Mouse (Mus musculus) right cerebral cortex, adult 18-20 months (tissue): ENCODE measurements around the gene Cyth4.

ENCODE experiments used
- DNase-seq: peaks from one replicate; pipeline ENCODE4 v3.0.0; 2022; ENCODE audit warnings: mixed read lengths

Cyth4 gene

DNA sequence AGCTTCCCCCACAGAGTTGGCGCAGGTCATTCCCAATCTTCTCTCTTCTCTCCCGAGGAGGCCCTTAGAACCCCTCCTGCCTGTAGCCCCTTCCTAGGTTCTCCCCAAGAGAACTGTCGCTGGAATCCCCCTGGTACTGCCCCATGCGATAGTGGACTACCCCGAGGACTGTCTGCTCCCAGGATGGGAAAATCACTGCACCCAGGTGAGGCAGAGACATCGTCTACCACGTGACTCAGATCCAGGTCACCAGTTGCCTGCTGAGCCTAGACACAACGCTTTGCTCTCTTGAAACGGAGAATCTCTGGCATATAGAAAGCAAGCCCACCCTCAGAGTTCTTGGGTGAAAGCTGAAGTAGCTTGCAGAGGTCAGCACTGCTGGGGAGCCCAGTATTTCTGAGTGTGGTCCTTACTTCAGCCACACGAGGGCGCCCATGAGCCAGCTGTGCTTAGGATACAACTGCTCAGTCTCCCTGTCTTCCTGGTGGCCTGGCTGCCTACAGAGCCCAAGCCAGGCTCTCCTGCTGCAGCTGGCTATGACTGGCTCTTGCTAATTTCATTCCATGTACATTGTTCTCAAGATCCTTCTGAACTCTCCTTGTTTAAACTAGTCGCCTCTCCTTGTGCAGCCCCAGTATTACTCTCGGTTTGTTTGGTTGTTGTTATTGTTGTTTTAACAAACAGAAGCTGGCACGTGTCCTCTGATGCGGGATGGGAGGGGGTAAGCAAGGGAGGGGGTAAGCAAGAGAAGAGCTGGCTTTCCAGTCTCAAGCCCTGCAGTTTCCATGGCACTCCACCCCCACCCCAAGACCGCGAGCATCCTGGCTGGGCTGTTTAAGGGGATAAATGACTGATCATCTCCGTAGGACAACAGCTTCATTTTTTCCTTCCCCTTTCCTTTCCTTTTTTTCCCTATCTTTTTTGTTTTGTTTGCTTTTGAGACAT, 9.5 kb upstream of the Cyth4 start:
- peak; percentile 85 for DNase-seq

DNA sequence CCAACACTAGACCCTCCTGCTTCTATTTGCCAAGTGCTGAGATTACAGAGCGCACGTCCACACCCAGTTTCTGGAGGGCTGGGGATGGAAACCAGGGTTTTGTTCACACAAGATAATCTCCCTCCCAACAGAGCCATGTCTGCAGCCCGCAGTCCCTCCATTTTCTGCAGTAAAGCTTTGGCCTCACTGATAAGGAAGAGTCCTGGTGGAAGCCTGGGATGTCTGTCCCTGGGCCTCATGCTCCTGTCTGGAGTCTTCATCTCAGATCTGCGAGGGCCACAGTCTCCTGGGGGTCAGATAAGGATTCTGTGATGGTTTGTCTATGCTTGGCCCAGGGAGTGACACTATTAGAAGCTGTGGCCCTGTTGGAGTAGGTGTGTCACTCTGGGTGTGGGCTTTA, 8.8 kb upstream of the Cyth4 start:
- DNase-seq, result no peak

DNA sequence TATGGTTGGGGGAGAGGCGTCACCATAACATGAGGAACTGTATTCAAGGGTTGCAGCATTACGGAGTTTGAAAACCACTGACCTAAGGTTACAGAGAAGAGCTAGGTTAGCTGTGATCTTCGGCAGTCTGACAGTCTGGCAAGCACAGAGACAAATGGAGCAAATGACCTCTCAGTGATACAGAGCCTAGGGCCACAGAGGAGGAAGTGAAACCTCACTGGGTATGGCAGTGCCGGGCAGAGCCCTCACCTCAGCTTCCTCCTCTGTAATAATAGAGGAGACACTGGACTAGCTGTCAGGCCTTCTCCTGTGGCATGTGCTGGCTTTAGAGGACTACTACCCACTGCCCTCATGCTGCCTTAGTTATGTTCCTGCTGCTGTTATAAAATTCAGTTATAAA, 7.9 kb upstream of the Cyth4 start:
- no peak for DNase-seq

GRCm38 (mm10) chr15:78589936-78590335, 6.9 kb upstream of the Cyth4 start:
- no peak for DNase-seq

DNA sequence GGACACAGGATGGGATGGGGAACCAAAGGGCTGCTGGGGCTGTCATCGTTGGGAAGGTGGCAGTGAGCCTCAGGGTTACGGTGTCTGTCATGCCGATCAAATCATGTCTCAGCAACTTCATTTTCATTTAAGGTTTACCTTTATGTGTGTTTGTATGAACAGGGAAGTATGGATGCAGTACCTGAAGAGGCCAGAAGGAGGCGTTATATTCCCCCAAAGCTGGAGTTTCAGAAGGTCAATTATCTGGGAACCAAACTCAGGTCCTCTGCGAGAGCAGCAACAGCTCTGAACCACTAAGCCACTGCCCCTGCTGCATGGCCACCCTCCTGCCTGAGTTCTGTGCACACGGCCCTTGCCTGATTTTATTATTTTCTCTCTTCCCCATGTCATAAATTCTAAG, 6.1 kb upstream of the Cyth4 start:
- DNase-seq, result no peak

GRCm38 (mm10) chr15:78591680-78592451, 5.0 kb upstream of the Cyth4 start:
- DNase-seq, result no peak

DNA sequence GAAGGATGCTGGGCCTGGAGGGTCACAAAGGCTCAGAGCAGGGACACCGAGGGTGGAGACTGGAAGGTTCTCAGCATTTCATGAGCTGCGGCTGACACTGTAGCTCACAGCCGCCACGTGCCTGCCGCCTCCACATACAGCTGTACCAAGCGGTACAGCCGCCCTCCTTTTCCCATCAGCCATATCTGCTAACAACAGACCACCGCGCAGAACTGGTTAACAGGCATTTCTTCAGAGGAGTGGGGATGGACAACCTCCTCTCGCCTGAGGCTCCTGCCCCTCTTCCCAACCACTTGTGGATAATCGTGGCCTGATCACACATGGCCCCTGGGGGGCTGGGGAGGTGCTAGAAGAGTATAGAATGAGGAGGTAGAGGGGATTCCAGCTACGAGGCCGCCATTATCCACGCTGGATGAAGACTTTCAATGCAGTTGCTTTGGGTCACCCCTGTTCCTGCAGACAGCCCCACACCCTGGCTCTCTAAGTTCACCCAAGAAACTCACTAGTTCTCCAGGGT, 4.3 kb upstream of the Cyth4 start:
- no peak for DNase-seq

DNA sequence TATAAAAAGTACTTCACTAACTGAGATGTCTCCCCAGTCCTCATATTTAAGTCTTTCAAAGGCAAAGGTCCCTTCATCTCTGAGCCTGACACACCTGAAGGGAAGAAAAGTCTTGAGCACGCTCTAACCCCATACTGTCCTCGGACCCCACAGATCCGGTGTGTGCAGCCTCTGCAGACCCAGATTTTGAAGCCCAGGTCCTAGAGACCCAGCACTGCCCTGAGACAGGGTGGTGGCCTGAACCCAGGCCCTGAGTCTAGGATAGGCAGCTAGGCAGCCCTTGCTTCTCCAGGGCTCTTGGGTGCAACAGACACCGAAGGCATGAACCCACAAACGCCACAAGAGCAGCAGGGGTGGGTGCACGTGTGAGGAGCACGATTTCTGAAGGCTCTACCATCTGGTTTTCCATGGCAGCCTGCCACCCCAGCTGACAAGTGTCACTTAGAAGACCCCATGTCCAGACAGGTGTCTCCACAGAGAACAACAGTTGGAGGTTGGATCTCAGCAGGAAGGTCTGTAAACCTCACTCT, 2.9 kb upstream of the Cyth4 start:
- DNase-seq, result no peak

DNA sequence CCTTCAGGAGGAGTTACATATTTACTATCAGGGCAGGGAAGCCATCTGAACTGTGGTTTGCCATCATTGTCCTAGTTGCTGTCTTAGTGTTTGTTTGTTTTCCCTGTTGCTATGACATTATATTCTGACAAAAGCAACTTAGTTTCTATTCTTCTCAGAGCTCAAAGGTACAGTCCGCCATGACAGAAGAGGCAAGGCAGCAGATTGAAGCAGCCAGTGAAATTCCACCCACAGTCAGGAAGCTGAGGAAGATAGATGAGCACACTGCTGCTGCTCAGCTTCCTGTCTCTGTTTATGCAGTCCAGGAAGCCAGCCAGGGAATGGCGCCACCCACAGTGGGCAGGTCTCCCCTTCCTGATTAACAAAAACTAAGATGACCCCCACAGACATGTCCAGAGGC, 2.0 kb upstream of the Cyth4 start:
- DNase-seq, result no peak

GRCm38 (mm10) chr15:78595468-78595867, 1.4 kb upstream of the Cyth4 start:
- no peak for DNase-seq

DNA sequence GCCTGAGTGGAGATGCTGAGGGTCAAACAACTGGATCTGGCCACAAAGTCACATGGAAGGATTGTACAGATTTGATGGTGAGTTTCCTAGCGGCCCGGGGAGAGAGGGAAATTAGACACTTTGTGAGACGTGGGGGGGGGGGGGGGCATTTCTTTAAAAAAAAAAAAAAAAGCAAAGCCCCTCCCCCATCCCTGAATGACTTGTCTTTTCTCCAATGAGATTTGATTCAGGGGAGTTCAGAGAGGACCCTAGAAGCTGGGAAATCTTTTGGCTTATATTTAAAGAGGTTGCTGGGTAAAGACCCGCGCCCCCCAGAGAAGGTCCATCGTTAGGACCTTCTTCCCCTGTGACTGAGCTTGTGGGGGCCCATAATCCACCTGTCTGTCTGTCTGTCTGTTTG, 343 bp upstream of the Cyth4 start:
- no peak for DNase-seq

- no peak for DNase-seq
Measured at GRCm38 (mm10) chr15:78597729-78598128, 882 bp downstream of the Cyth4 start.

DNA sequence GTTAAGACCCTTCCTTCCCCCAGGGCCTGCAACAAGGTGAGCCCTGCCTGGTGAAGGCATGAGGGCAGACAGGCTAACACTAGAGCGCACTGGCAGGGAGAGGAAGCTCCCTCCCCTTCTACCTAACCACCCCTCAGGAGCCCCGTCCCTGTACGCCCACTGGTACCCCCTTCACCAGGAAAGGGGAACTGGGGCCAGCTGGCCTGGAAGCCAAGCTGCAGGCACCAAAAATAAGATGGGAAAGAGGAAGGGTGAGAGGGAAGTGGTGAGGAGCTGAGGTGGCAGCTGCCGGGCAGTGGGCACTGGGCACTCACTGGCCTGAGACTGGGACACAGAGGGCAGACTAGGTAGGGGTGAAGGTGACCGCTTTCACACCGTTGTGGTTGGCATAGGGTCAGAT, 2.3 kb downstream of the Cyth4 start:
- no peak for DNase-seq

DNA sequence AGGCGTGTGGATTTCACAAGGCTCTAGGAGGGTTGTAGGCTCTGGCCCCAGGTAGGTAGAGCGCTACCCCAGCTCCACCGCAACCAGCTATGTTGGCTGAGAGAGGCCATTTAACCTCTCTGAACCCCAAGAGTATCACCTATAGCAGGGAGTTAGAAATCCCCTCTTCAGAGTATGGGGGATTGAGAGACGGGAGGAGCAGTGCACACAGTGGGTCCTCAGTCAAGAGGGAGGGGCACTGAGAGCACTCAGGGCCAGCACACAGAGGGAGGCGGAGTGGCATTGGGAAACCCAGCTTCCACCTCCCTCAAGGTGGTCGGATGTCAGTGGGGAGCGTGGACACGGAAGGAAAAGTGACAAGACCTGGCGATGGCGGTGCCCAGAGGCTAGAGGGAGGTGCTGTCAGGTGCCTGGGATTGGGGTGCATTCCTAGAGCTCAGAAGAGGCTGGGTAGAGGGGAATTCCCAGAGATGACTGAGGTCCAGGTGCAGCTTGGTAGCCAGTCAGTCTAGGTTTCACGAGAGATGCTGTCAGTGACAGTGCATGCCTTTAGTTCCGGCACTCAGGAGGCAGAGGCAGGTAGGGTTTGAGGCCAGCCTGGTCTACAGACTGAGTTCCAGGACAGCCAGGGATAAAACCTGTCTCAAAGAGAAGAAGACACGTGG, 2.8 kb downstream of the Cyth4 start:
- no peak for DNase-seq

GRCm38 (mm10) chr15:78601180-78601579, 4.3 kb downstream of the Cyth4 start:
- no peak for DNase-seq

DNA sequence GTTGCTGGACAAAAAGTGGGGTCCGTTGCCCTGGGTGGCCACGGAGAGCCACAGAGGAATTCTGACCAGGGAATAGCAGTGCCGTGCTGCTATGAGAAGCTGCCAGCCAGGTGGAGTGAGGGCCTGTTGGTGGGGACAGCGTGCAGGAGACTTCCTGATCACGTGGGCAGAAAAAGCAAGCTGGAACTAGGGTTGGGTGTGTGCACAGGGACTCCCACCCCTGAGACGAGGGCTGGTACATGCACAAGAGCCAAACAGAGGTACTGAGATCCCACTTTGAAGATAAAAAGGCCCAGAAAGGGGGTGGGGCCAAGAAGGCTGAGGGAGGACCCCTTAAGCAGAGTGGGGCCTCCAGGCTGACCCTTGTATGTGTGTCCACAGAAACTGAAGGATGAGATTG, 7.4 kb downstream of the Cyth4 start:
- DNase-seq, result no peak

DNA sequence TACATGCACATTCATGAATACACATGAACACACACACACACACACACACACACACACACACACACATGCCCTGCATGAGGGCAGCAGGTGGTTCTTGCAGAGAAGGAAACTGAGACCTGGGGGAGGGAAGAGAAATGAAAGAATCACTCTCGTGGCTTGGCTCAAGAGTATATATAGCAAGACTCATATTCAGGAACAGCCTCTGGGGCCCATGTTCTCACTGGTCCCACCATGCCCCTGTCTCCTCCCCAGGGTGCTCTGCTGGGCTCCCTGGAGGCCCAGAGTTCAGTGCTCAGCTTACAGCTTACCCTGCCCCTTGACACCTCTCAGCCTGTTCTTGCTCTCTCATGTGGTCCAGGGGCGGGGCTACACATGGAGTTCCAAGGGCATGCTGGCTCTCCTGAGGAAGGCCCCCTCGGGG, 8.5 kb downstream of the Cyth4 start:
- no peak for DNase-seq

DNA sequence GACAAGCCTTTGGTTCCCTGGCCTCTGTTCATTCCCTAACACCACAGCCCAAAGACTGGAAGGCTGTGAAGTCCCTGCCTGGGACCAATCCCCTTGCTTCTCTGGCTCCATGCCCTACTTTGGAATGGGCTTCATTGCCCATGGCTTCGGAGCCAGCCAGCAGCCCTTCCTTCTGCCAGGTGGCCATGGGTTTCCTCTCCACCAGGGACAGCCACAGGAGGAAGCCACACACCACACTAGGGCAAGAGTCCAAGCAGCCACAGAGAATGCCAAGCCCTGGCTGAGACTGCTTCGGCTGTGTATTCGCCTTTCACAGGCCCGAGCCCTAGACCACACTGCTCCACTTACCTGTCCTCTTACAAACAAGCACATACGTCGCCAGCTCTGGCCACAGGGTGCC, 9.2 kb downstream of the Cyth4 start:
- no peak for DNase-seq

DNA sequence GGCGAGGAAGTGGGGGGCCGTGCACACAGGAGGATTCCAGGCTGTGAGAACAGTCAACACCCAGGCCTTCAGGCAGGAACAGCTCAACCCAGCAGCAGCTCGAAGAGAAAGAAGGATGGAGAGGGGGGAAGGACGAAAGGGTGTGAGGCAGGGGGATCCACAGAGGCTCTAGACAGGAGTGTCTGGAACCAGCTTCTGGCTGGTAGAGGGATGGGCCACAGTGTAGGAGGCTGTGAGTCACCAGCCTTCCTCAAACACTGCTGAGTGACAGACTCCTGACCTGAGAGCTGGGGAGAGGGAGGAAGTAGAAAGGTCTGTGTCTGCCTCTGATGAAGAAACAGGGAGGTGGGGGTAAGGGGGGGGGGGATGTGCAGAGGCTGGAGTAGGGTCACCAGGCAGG, 10.6 kb downstream of the Cyth4 start:
- peak; percentile 54 for DNase-seq

DNA sequence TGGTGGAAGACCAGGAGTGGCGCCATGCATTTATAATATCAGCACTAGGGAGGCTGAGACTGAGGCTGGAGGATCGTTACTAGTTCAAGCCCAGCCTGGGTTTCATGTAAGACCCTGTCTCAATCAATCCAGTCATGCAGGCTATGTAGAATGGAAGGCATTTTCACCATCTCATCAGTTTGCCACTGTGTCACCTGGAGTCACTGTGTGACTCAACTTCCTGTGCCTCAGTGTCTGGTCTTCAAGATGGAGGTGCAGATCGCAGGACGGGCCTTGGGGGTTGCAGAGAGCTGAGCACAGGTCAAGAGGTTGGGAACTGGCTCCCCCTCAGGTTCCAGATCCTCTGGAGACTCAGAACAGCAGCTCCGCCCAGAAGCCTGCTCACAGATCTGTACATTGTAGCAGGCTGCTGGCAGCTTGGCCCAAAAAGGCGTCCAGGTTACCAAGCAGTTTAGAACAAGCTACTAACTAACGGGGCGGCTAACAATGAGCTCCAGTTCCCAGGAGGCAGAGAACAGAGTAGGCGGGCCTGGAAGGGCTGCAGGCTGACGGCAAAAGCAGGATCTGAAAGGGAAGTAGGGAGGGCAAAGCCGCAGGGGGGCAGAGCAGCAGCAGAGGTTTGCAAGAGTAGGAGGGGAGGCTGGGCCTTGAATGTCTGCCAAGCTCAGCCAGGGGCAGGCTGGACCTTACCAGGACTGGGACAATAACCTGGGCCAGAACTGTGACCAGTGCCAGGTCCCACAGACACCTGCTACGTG, 14.0 kb downstream of the Cyth4 start:
- DNase-seq, result peak; percentile 79

- DNase-seq, result no peak
Measured at GRCm38 (mm10) chr15:78614536-78614935, 17.7 kb downstream of the Cyth4 start.

- no peak for DNase-seq
Measured at GRCm38 (mm10) chr15:78616973-78617372, 20.1 kb downstream of the Cyth4 start.
